Mouse (Mus musculus) E14TG2a.4 (cell line): Measurements from ENCODE around the gene Kcnip4.

Experiments used
- CTCF ChIP-seq: conservative IDR thresholded peaks from 2 replicates; pipeline ENCODE4 v1.5.1; 2014; ENCODE audit warnings: low read length
- POU5F1 ChIP-seq: IDR thresholded peaks from 2 replicates; pipeline ENCODE4 v1.6.1; 2014; ENCODE audit warnings: low read length, borderline replicate concordance

DNA sequence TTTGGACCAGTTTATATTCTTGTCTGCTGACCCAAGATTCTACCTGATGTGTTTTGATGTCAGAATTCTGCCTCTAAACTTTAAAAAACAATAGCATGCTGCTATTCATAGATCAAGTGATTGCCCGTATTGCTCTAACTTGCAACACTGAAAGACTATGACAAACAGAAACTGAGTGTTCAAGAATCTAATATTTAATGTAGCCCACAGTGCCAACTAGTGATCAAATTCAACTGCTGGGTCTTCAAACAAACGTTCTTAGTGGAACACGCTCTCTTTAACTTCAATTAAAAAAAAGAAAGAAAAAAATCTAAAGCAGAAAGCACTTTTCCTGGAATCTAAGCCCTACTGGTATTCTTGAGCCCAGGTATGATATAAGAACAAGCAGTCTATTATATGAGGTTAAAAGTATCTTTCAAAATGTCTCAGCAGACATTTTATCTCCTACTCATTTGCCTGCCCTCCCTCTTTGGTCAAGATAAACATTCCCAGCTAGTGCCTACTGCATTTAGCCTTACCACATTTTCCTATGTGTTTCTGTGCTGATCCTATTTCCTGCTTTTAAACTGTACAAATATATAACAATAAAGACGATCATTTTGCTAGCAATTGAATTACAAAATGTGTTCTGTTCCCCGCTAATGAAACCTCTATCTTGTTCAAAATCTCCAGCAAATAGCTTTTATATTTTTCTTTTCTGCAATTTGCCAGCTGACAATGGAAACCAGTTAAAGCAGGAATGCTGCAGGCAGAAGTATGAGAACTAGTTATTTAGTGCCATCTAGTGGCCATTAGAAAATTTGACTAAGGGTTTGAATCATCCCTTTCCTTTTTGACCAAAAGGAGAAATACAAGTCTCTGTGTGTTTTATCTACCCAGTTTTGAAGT, 1179.4 kb downstream of the Kcnip4 start:
- TF ChIP-seq CTCF (peak; percentile 40), POU5F1 (no peak)
